Mouse (Mus musculus): ENCODE measurements around the gene 9830107B12Rik.
A peak's percentile ranks its signal among the peaks of the same experiment; 100 is the strongest.
"Not testable (repeated sequence)": the region's sequence is repeated elsewhere in the genome, so short reads cannot be mapped to it uniquely, and the experiment has no call there.

The 9830107B12Rik gene

DNA sequence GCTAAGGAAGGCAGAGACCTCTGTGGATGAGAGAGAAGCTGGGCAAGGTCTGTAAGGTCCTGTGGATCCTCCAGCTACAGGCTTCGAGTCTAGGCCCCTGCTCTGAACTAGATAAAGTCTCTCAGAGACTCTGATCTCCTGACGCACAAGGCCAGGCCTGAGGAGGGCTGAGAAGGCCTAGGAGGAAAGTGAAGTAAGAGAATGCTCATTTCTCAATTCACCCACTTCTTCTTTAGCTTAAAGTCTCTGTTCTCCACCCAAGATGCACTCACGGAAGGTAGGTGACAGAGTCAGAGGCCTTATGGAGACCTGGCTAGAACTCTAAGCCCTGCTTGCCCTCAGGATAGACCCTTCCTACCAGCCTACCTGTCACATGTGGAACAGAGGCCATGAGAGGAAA, at the start of gene 9830107B12Rik:
9830107B12Rik (minus strand) TSS at position 149 of the 400 bp plus-strand sequence.
- DNase-seq (ENCODE audit: low spot score in 2 of 2) = no peak

DNA sequence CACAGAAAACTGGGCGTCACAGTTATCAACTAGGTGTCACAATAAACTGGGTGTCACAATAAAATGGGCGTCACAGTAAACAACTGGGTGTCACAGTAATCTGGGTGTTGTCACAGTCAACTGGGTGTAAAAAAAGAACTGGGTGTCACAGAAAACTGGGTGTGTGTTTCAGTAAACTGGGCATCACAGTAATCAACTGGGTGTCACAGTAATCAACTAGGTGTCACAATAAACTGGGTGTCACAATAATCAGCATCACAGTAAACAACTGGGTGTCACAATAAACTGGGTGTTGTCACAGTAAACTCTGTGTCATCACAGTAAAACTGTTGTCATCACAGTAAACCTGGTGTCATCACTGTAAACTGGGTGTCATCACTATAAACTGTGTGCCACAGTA, 46.3 kb upstream of the 9830107B12Rik start:
- DNase-seq (ENCODE audit: low spot score in 2 of 2) = no peak

DNA sequence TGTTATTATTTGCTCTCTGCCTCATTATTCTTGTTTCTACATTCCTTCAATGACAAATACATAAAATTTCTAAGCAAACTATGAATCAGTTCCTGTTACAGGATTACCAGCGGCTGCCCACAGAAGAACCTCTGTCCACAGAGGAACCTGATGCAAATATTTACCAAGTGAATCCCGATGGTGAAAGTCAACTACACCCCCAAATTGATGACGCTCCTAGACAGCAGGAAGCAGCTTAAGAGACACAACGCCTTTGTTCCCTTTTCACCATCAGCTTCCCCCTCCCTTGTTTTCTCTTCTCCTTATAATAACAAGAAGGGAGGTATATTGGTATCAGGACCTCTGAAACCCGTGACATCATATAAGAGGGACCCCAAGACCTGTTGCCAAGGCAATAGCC, 39.2 kb upstream of the 9830107B12Rik start:
- no peak for DNase-seq (ENCODE audit: low spot score in 2 of 2)

GRCm38 (mm10) chr17:48167103-48167502, 21.0 kb upstream of the 9830107B12Rik start, which contains the start of gene A530064D06Rik:
A530064D06Rik (minus strand) TSS chr17:48167275.
- not testable (repeated sequence) for DNase-seq (ENCODE audit: low spot score in 2 of 2)

DNA sequence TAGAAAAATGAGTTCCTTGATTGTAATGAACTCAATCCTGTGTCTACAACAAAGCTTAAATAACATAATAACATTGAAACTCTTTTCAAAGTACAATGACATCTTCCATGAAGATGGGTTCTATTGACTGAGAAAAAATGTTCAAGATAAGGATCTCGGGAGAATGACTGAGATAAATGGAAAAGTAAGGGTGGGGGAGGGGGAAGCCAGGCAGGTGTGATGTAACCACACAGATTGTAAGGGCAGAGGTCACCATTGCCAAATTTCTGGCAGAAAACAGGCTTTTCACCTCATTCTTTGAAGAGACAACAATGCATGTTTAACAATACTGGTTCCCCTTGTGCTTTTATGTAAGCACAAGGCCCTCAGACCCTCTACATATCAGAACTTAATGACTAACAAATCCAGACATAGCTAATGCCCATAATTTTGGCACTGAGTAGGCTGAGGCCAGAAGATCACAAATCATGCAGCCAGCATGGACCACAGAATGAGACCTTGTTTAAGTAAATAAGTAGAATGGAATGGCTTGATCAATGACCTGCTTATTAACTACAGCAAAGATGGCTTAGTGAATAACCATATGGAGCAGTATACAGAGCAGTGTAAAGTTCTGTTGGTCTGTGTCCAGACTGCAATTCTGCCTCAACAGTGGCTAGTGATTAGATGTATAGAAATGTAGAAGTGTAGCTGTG, 11.5 kb upstream of the 9830107B12Rik start:
- DNase-seq (ENCODE audit: low spot score in 2 of 2) = no peak

DNA sequence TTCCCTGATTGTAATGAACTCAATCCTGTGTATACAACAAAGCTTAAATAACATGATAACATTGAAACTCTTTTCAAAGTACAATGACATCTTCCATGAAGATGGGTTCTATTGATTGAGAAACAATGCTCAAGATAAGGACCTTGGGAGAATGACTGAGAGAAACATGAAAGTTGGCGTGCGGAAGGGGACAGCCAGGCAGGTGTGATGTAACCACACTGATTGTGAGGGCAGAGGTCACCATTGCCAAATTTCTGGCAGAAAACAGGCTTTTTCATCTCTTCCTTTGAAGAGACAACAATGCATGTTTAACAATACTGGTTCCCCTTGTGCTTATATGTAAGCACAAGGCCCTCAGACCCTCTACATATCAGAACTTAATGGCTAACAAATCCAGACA, 13.3 kb downstream of the 9830107B12Rik start:
- DNase-seq (ENCODE audit: low spot score in 2 of 2) = no peak

GRCm38 (mm10) chr17:48120456-48120855, 25.6 kb downstream of the 9830107B12Rik start:
- DNase-seq (ENCODE audit: low spot score in 2 of 2) = no peak

DNA sequence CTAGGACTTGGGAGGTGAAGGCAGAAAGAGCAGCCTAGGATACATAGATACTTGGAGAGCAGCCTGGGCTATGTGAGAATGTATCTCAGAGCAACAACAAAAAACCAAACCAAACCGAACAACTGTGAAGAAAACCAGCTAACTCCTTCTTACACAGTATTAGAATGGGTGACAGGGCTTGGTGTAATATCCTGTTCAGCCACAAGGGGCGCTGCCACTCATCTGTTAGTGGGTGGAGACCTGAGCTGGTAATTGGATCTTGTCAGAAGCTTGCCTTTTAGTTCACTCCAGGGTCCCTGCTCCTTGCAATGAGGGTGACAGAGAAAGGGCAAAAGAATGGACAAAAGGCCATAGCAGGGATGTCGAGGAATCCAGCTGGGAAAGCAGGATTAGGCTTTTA, 26.4 kb downstream of the 9830107B12Rik start:
- peak; percentile 82 to 90 for DNase-seq (ENCODE audit: low spot score in 2 of 2)

DNA sequence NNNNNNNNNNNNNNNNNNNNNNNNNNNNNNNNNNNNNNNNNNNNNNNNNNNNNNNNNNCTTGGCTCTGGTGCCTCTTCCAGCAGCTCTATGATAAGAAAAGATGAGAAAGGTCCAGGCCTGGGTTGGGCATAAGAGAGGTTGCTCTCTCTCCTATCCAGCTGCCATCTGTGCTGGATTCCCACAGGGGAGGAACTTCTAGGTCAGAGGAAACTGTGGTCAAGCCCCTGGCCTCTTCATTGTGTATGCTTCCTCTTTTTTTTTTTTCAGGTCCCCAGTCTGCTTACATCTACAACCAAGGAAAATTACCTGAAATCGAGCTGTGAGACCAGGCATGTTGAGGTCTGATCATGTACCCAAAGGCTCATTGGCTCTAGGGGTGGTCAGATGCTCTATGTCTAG, 27.5 kb downstream of the 9830107B12Rik start:
- peak in 1 of 2 experiments; percentile 28 for DNase-seq (ENCODE audit: low spot score in 2 of 2)

DNA sequence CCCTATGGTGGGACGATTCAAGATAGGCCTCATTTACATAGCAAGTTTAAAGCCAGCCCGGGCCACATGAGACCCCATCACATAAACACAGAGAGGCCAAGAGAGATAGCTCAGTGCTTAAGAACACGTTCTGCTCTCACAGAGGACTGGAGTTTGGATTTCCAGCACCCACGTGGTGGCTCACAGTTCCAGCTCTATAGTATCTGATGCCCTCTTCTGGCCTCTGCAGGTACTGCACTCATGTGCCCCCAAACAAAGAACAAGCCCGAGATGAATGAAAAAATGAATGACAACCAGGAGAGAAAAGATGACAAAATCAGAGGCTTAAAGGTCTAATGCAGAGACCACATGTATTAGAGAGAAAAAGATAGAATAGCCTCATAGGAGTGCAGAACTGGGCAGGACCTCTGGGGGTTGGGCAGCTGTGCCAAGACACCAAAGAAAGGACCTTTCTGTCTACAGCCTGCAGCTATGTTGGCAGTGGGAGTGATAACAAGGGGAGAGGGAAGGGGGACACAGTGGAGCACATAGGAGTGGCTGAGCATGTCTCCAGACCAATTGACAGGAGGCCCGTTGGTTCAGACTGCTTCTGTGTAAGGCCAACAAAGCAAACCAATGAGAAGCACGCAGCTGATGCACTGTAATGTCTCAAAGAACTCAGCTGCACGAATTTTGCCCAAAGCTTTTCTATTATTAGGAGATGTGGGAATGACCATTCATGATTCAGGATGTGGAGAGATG, 35.4 kb downstream of the 9830107B12Rik start:
- DNase-seq (ENCODE audit: low spot score in 2 of 2) = peak; percentile 31 to 66

GRCm38 (mm10) chr17:48108520-48108919, 37.5 kb downstream of the 9830107B12Rik start:
- no peak for DNase-seq (ENCODE audit: low spot score in 2 of 2)

DNA sequence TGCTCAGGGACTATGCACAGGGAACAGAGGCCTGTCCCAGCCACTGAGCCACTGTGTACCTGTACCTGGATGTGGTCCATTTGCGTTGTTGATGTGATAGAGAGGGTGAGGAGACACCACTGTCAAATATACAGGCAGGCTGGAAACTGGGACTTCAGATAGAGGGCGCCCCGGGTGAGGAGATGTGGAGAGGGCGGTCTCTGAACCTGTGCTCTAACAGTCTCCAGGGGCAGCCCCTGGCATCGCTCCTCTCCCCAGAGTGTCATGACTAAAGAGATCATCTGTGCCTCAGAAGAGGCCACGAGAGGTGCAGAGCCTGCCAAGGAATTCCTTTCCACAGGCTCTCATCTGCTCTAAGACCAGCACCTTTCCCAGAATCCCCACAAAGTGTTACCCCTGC, 38.2 kb downstream of the 9830107B12Rik start:
- peak in 1 of 2 experiments; percentile 67 for DNase-seq (ENCODE audit: low spot score in 2 of 2)

DNA sequence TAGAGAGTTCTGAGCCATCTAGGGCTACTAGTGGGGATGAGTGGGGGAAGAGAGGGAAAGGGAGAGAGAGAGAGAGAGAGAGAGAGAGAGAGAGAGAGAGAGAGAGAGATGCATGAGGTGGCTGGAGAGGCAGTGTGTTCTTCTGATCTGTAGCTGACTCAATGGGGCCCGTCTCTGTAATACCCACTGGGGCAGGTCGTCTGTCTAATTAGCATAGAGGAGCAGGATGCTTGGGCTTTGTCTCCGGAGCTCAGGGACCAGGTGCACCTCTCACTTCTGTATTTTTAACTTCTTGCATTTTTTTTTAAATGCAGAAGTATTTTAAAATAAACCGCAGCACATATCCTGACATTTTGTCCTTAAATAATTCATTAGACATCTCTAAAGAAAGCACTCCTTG, 38.7 kb downstream of the 9830107B12Rik start:
- DNase-seq (ENCODE audit: low spot score in 2 of 2) = peak in 1 of 2 experiments; percentile 39

DNA sequence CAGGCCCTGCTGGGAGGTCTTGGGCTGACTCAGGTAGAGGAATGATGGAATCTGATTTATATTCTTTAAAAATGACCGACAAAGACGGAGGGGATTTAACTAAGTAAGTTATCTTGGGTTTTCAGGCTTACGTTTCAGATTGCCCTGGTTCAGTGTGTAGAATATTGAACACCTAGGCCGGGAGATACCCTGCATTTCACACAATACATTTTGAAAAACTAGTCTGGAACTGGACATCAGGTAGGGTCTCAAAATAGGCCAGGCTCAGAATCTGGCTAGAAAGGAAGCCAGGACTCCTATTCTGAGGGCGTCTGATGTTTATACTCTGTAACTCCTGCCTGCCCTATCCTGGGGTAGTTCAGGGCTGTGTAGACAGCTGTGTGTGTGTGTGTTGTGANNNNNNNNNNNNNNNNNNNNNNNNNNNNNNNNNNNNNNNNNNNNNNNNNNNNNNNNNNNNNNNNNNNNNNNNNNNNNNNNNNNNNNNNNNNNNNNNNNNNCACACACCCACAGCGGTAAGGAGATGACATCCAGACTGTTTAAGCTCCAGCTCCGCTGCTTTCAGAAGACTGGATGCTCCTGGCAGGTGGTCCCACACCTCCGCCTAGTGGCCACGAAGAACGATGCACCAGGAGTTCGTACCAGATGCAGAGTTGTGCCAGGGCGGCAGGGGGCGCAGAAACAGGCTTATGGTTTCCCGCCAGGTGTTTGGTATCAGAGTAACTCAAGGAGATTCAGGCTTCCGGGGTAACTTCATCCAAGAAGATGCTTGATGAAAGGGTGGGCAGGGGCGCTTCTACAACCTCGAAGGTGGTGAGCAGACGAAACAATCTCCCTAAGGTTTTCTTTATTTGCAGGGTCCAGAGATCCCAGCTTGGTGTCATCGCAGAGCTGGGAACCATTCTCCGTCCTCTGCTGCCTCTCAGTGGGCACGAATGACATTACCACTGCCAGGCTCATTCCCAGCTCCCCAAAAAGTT, 45.3 kb downstream of the 9830107B12Rik start:
- peak; percentile 59 to 85 for DNase-seq (ENCODE audit: low spot score in 2 of 2)

DNA sequence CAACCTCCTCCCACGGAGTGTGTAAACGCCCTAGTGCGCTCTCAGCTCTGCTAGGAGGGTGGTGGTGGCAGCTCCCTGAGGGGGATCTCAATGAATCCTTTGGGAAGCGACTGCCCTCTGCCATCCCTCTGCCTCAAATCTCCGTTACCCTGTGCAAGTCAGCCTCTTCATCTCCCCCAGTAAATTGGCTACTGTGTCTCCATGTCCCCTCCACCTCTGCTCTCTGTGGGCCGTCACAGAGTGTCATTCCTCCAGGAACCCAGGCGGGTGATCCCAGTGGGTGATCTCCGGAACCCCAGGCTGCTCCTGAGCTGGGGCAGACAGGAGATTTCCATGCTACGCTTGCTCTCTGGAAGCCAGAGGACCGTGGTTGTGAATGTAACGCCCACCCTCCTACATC, 46.8 kb downstream of the 9830107B12Rik start:
- DNase-seq (ENCODE audit: low spot score in 2 of 2) = no peak

- no peak for DNase-seq (ENCODE audit: low spot score in 2 of 2)
Observed at GRCm38 (mm10) chr17:48098528-48098890, 47.6 kb downstream of the 9830107B12Rik start.

DNA sequence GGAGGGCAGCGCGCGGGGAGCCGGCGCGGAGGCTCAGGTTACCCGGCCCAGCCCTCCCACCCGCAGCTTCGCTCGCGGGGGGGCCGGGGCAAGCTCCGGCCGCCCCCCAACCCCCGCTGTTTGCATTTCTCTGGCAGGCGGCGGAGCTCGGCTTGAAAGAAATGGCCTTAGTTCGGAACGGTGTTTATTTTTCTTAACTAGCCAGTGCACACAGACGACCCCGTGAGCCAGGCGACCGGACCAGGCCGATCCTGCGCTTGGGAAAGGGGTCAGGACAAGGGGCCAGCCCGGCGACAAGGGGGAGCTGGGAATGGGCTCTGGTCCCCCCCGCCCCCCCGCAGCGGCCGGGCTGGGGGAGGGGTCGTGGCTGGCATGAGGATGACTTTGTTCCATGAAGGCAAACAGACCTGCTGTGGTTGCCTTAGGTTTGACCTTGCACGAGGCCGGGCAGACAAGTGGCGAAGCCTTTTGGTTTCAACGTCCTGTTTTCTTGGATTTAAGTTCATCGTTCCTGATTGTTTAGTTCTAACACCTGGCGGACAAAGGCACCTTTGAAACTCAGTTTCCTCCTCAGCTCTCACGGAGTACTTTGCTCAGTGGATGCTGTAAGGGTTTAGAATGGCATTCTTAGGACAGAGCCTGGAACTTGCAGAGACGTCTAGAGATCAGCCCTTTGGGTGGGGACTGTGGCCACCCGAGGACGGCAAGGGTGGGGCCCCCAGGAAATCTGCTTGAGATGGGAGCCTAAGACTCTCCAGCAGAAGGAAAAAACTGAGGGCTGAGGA, 48.1 kb downstream of the 9830107B12Rik start:
- no peak for DNase-seq (ENCODE audit: low spot score in 2 of 2)

- peak in 1 of 2 experiments; percentile 68 for DNase-seq (ENCODE audit: low spot score in 2 of 2)
Observed at GRCm38 (mm10) chr17:48097011-48097742, 48.9 kb downstream of the 9830107B12Rik start.

- DNase-seq (ENCODE audit: low spot score in 2 of 2) = no peak
Observed at GRCm38 (mm10) chr17:48096321-48096720, 49.7 kb downstream of the 9830107B12Rik start.

DNA sequence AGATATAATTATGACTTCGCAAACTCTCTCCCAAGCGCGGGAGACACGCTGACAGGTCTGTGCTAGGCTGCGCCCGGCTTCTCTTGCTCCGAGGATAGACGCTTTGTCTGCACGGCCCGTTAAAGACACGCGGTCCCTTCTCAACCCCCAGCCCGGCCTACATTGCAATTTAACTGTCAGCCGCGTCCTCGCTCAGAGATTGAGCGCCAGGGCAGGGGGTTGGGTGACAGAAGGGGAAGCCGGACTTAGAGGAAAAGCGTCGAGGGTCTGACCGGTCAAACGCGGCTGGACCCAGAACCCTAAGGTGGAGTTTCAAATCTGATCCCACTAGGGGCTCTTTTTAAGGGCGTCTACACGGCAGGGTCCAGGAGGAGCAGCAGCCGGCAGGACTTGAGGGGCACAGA, 50.3 kb downstream of the 9830107B12Rik start:
- no peak for DNase-seq (ENCODE audit: low spot score in 2 of 2)

All from spleen, postnatal 10 days (tissue).